Mouse (Mus musculus): ENCODE results near the gene Slc39a3.

- no peak for TF ChIP-seq CTCF (IDR thresholded peaks at IDR 0.05; ENCODE audit: extremely low read depth, insufficient read depth, insufficient read length, insufficient replicate concordance)
- no peak for TF ChIP-seq POLR2A (IDR thresholded peaks at IDR 0.05; ENCODE audit: low read depth, low read length)
Measured at GRCm38 (mm10) chr10:81027331-81027730, 9.9 kb downstream of the Slc39a3 start.
